Mouse (Mus musculus): Measurements from ENCODE around the gene Dnaic1. TPM values are rescaled to one million over a fixed set of nuclear protein-coding genes. Genes with fewer than 3 reads are reported as not detected.

The Dnaic1 gene
- total RNA-seq (2023), result not detected

GRCm38 (mm10) chr4:41569411-41569885 lies at the start of gene Dnaic1, which contains the start of gene Fam219a:
Dnaic1 (plus strand) TSS chr4:41569775.
Fam219a (minus strand) TSS chr4:41569538.

DNA sequence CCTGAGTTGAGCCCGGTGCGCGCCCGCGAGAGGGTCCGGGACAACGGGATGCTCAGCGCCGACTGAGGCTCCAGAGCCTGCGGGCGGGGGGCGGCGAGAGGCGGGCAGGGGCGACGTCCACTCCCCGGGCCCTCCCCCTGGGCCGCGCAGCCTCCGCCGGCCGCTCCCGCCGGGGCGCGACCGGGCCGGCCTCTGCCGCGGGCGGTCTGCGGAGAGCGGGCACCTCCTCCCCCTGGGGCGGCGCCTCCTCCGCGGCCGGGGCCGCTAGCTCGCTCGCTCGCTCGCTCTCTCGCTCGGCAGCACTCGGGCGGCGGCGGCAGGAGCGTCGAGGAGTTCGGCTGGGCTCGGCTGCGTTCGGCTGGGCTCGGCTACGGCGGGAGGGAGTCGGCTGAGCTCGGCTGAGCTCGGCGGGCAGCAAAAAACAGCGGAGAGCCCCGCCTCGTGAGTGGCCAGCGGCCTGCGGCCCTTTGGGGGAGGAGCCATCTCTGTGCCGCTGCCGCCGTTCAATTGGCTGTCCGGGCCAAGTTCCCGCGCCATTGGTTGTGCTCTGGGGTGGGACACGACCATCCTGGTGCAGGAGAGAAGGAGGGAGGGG lies 70.4 kb downstream of the Dnaic1 start, which contains the start of gene Enho:
Gene Enho, minus strand, starts transcription at position 412 of the 595 bp plus-strand sequence.

Other genes starting within 250 kb of the Dnaic1 start
- gene Ubap1, start 220.8 kb upstream of the Dnaic1 start, total RNA-seq (2023), result 10 to 100 TPM; 49.9 to 58.5 TPM
- gene Kif24, start 104.9 kb upstream of the Dnaic1 start, total RNA-seq (2023), result 1 to 10 TPM; 4.0 to 4.8 TPM
- gene Nudt2, start 104.6 kb upstream of the Dnaic1 start, total RNA-seq (2023), result 1 to 10 TPM; 4.0 to 9.0 TPM
- gene AI464131, start 66.7 kb upstream of the Dnaic1 start, total RNA-seq (2023), result not detected
- under 1 TPM in 1 of 2 experiments, not detected in 1; 0.99 TPM for gene 1110017D15Rik, start 52.4 kb upstream of the Dnaic1 start, total RNA-seq (2023)
- 10 to 100 TPM; 12.2 to 12.6 TPM for gene Fam219a, start 237 bp upstream of the Dnaic1 start, total RNA-seq (2023)
- gene Enho, start 70.5 kb downstream of the Dnaic1 start, total RNA-seq (2023), result not detected
- gene Cntfr, start 127.3 kb downstream of the Dnaic1 start, total RNA-seq (2023), result not detected
- gene Il11ra1, start 130.2 kb downstream of the Dnaic1 start, total RNA-seq (2023), result 10 to 100 TPM; 12.5 to 32.1 TPM
- 10 to 100 TPM; 29.2 to 38.9 TPM for gene Rpp25l, start 143.8 kb downstream of the Dnaic1 start, total RNA-seq (2023)
- gene Dctn3, start 153.4 kb downstream of the Dnaic1 start, total RNA-seq (2023), result 10 to 100 TPM; 43.5 to 53.2 TPM
- gene Arid3c, start 161.4 kb downstream of the Dnaic1 start, total RNA-seq (2023), result not detected
- gene Galt, start 185.5 kb downstream of the Dnaic1 start, total RNA-seq (2023), result 10 to 100 TPM; 60.1 to 63.1 TPM
- gene Sigmar1, start 186.4 kb downstream of the Dnaic1 start, total RNA-seq (2023), result 10 to 100 TPM; 19.9 to 23.4 TPM
- gene Ccl27a, start 204.5 kb downstream of the Dnaic1 start, total RNA-seq (2023), result 10 to 100 TPM; 12.8 to 13.9 TPM